Mouse (Mus musculus): ENCODE results near the gene Olfr878. TPM values are rescaled to one million over a fixed set of nuclear protein-coding genes. Genes with fewer than 3 reads are reported as not detected.

Olfr878 gene
- total RNA-seq (2018; cell fraction: chromatin; rRNA removed): not detected
- not detected for total RNA-seq (2018; cell fraction: cytosol; rRNA removed)
- total RNA-seq (2018; cell fraction: nucleus; rRNA removed): not detected
- polyA plus RNA-seq (2018): not detected in 3 replicates

DNA sequence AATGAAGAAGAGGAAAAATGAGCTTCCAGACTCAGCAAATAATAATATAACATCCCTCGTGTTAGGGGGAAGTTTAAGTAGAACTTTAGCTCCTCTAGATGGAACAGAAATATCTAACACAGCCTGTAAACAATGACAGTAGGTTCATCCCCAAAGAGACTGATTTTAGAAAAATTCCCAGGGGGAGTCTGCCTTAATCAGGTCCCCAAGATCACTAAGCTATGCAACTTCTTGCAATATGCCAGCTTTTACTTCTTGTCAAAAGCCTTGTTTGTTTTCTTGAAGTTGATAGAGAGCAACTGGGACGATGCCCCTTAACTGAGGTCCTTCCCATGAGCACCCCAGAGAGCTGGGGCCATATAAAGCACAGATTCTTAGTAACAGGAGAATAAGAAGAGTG lies at the start of gene Olfr878:
Gene Olfr878, plus strand, starts transcription at position 301 of the 400 bp plus-strand sequence.
- no peak within 1 kb of the TSS for H3K4me3 ChIP-seq (ENCODE audit: inconsistent target)
- H3K36me3 ChIP-seq (ENCODE audit: inconsistent target): no peaks in the 10 kb centered on the region
- 77% methylated on average over 2 of the region's 2 CpGs for WGBS (ENCODE audit: missing documents)
- H3K79me2 ChIP-seq (ENCODE audit: inconsistent target): no peaks in the 10 kb centered on the region
- no peak within 1 kb of the TSS for H3K27ac ChIP-seq

DNA sequence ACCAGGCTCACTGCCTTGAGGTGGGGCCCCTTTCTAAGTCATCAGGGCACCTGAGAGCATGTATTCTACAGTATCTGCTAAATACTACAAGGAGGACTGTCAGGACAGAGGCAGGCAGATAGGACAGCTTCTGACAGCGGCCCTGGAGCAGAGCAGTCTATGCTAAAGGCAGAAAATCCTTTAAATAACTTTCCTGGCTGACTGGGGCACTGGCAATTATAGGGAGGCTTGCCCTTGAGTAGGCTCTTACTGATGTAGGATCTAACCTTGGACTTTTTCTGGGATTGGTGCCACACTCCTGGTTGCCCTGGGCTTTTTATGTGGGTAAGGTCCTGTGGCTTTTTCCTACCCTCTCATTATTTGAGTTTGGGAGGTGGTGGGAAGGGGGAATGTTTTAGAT lies 47.4 kb upstream of the Olfr878 start:
- WGBS (ENCODE audit: missing documents): 56% methylated on average over 1 of the region's 1 CpGs
- Histone ChIP-seq H3K79me2 (ENCODE audit: inconsistent target) (no peaks in the 10 kb centered on the region), H3K36me3 (ENCODE audit: inconsistent target) (no peaks in the 10 kb centered on the region), H3K4me3 (ENCODE audit: inconsistent target) (no peak overlapping the region), H3K27ac (no peak overlapping the region)

DNA sequence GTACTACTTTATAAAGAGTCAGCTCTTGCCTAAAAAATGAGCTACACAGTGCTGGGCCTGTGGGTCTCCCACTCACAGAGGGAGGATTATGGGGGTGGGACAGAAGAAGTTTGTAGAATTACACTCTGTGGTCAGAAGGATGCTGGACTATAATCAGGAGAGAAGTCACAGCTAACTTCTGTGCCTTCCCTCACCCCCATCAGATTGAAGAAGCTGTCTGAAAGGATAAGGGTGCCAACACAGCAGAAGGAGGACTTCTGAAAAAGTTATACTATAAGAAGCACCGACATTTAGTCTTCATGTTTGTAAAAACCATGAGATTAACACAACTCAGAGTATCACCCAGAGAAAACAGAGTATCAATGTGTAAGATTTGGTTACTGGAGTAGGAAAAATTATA lies 46.5 kb upstream of the Olfr878 start:
- no peaks in the 10 kb centered on the region for H3K36me3 ChIP-seq (ENCODE audit: inconsistent target)
- 82% methylated on average over 1 of the region's 1 CpGs for WGBS (ENCODE audit: missing documents)
- no peaks in the 10 kb centered on the region for H3K79me2 ChIP-seq (ENCODE audit: inconsistent target)
- no peak overlapping the region for H3K4me3 ChIP-seq (ENCODE audit: inconsistent target)
- no peak overlapping the region for H3K27ac ChIP-seq

DNA sequence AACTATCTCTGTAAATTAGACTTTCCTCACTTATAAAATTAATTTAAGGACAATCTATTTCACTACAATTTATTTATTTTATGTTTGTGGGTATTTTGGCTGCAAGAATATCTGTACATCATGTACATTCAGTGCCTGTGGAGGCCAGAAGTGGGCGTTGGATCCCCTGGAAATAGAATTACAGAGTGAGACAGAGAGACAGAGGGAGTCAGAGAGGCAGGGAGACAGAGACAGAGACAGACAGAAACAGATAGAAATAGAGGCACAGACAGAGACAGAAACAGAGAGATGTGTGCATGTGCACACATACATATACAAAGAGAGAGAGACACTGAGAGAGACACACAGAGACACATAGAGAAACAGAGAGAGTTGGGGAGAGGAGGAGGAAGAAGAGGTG lies 46.1 kb upstream of the Olfr878 start:
- WGBS (ENCODE audit: missing documents): 53% methylated on average over 1 of the region's 1 CpGs
- H3K36me3 ChIP-seq (ENCODE audit: inconsistent target): no peaks in the 10 kb centered on the region
- H3K4me3 ChIP-seq (ENCODE audit: inconsistent target): no peak overlapping the region
- no peaks in the 10 kb centered on the region for H3K79me2 ChIP-seq (ENCODE audit: inconsistent target)
- no peak overlapping the region for H3K27ac ChIP-seq

DNA sequence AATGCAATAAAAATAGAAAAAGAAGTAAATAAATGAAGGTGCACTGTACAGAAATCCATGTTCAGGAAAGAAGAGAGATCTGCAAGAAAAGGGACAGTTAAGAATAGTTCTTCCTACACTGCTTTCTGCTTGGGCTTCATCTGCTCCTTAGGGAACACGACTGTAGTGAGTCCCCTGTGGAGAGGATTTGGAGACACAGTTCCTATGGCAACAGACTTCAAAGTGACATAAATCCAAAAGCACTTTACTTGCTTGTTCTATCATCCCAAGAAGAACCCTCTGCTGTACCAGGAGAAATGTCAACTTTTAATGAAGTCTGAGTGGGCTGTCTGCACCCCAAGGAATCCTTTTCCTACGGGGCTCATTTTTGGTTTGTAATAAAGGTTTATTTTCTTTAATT lies 26.7 kb upstream of the Olfr878 start:
- Histone ChIP-seq H3K36me3 (ENCODE audit: inconsistent target) (no peaks in the 10 kb centered on the region), H3K27ac (no peak overlapping the region), H3K4me3 (ENCODE audit: inconsistent target) (no peak overlapping the region), H3K79me2 (ENCODE audit: inconsistent target) (no peaks in the 10 kb centered on the region)
- 60% methylated on average over 2 of the region's 2 CpGs for WGBS (ENCODE audit: missing documents)

DNA sequence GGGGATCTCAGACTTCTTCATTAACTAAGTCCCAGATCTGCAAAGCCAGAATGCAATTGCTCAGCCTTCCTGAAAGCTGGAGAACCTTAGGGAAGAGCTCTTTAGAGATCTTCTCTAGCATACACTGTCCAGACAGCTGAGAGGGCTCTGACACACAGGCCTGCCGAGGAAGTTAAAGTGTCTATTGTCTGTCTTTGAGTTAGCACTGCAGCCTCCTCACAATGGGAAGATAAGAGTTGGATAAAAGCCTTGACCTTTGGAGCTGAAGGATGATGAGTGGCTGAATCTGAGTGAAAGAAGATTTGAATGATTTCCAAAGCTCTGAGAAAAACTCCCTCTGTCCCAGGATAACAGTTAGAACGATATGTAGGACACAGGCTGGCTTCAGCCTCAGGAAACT lies 21.0 kb upstream of the Olfr878 start, which contains the start of gene Olfr145:
Gene Olfr145, plus strand, starts transcription at position 64 of the 400 bp plus-strand sequence.
- Histone ChIP-seq H3K79me2 (ENCODE audit: inconsistent target) (no peaks in the 10 kb centered on the region), H3K27ac (no peak within 1 kb of the TSS), H3K4me3 (ENCODE audit: inconsistent target) (no peak within 1 kb of the TSS), H3K36me3 (ENCODE audit: inconsistent target) (no peaks in the 10 kb centered on the region)
- WGBS (ENCODE audit: missing documents): 58% methylated on average over 2 of the region's 2 CpGs

DNA sequence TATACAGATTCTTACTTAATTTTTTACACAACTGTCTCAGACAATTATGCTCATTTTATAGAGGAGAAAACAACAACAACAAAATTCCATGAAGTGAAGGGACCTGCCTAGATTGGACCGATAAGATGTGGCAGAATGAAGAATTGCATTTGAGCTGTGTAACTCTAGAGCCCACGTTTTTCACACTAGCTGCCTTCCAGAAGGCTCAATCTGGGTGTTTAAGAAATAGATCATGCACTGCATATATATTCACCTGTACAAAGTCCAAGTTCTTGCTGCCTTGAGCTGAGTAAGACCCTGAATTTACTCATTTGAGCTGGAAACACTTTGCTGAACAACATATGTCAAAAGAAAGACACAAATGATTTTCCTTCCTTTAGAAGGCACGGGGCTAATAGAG lies 12.1 kb upstream of the Olfr878 start:
- 66% methylated on average over 3 of the region's 3 CpGs for WGBS (ENCODE audit: missing documents)
- no peaks in the 10 kb centered on the region for H3K79me2 ChIP-seq (ENCODE audit: inconsistent target)
- no peak overlapping the region for H3K27ac ChIP-seq
- H3K4me3 ChIP-seq (ENCODE audit: inconsistent target): no peak overlapping the region
- no peaks in the 10 kb centered on the region for H3K36me3 ChIP-seq (ENCODE audit: inconsistent target)

DNA sequence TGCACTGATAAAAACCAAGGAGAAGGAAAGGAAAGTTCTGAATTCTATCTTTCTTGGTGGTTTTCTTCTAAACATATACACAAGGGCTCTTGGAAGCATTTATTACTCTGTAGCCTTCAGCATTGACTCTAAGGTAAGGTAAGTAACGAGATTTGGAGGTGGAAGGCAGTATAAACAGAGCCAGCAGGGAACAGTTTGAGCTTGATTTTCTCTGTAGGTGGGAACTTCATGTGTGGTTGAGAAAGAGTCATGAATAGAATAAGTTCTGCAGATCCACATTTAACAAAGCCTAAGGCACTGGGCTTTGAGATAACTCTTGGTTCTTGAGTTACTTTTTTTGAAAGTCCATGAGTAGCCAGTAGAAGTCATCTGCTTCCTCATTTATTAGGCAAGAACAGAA lies 378 bp downstream of the Olfr878 start:
- no peaks in the 10 kb centered on the region for H3K79me2 ChIP-seq (ENCODE audit: inconsistent target)
- H3K4me3 ChIP-seq (ENCODE audit: inconsistent target): no peak overlapping the region
- H3K36me3 ChIP-seq (ENCODE audit: inconsistent target): no peaks in the 10 kb centered on the region
- H3K27ac ChIP-seq: no peak overlapping the region
- WGBS (ENCODE audit: missing documents): 27% methylated on average over 1 of the region's 1 CpGs

DNA sequence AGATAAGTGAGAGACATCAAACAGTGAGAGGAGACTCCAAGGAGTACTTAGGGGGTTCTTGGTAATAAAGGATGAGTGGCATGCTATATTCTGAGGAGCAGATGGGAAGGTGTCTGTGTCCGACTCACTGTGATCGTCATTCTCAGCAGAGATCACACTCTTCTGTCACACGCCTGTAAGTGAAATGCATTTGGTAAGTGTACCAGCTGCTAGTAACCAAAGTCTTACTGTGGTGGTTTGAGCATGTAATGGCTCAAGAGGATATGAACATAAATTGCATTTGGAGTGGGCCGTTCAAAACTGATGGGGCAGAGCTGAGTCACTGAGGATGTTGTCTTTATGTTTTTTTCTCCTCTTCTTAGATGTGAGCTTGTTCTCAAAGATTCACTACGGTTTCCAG lies 6.6 kb downstream of the Olfr878 start:
- H3K27ac ChIP-seq: no peak overlapping the region
- H3K4me3 ChIP-seq (ENCODE audit: inconsistent target): no peak overlapping the region
- H3K79me2 ChIP-seq (ENCODE audit: inconsistent target): no peaks in the 10 kb centered on the region
- WGBS (ENCODE audit: missing documents): 77% methylated on average over 5 of the region's 5 CpGs
- no peaks in the 10 kb centered on the region for H3K36me3 ChIP-seq (ENCODE audit: inconsistent target)

DNA sequence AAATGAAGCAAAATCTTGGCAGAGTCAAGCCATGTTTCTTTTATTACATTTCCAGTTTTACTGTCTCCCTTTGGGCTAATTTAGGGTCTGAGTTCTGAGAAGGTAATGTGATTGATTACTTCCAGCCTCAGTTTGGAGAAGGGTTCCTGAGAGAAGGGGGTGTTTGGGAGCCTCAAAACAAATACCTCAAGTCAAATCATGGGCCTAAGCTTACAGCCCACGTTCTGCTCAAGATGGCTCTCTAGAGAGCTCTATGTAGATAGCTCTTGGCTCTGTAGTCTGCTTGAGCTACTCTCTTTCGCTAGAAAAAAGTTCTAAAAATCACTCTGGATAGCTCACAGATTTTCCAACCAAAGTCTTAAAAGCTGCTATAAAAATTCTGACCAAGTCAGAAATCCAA lies 7.8 kb downstream of the Olfr878 start:
- H3K4me3 ChIP-seq (ENCODE audit: inconsistent target): no peak overlapping the region
- H3K79me2 ChIP-seq (ENCODE audit: inconsistent target): no peaks in the 10 kb centered on the region
- H3K36me3 ChIP-seq (ENCODE audit: inconsistent target): no peaks in the 10 kb centered on the region
- WGBS (ENCODE audit: missing documents): 64% methylated on average over 2 of the region's 2 CpGs
- no peak overlapping the region for H3K27ac ChIP-seq

DNA sequence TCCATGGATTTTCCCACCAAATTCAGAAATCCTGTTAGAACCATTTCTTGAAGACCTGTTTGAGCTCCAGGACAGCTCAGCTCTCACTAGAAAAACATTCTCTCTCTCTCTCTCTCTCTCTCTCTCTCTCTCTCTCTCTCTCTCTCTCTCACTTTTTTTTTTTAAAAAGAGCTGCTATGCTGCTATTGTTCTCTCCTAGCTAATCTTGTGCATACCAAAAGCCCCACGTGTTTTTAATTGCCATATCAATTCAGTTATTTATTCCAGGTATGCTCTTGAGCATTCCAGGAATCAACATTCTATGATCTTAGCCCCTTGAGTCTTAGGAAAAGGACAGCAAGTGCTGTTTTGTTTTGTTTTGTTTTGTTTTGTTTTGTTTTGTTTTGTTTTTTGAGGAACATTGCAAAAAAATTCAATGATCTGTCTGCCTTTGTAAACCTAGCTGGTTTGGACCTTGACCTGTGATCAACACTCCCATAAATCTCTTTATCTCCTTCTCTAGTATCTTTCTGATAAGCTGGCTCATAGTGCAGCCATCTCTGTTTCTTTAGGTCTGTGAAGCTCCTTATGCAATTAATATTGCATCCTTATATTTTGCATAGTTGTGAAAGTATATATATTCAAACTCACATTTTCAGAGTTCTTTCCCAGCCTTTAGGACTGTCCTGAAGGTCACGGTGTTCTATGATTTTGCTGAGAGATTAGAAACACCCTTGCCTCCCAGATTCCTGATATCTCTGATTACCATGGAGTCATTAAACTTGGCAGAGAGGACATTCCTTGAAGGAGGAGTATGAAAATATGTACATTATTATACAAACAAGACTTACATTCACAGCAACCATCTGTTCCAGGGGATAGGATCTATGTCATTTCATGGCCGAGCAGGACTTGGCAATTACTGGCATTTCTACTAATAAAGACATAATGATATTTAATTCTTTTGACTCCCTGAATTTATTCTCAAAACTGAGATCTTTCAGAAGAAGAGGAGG lies 8.7 kb downstream of the Olfr878 start:
- H3K4me3 ChIP-seq (ENCODE audit: inconsistent target): no peak overlapping the region
- no peak overlapping the region for H3K27ac ChIP-seq
- no peaks in the 10 kb centered on the region for H3K36me3 ChIP-seq (ENCODE audit: inconsistent target)
- H3K79me2 ChIP-seq (ENCODE audit: inconsistent target): no peaks in the 10 kb centered on the region
- WGBS (ENCODE audit: missing documents): 79% methylated on average over 3 of the region's 3 CpGs

DNA sequence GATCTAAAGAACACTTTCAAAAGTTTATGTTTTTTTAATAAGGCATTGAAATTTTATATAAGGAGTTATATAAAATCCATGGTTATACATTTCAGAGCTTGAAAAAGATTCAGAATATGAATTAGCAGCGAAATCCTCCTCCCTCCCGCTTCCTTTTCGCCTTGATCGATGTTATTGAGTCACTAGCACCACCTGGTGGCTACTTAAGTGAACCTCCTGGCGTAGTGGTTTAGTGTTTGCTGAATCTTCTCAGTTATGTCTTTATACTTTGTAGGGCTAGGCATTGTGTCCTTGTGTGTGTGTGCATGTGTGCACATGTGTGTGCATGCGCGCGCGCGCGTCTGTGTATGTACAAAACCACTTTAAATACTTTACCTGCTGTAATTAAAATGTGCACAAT lies 14.9 kb downstream of the Olfr878 start:
- Histone ChIP-seq H3K27ac (no peak overlapping the region), H3K79me2 (ENCODE audit: inconsistent target) (no peaks in the 10 kb centered on the region), H3K36me3 (ENCODE audit: inconsistent target) (no peaks in the 10 kb centered on the region), H3K4me3 (ENCODE audit: inconsistent target) (no peak overlapping the region)
- 4% methylated on average over 10 of the region's 11 CpGs for WGBS (ENCODE audit: missing documents)

DNA sequence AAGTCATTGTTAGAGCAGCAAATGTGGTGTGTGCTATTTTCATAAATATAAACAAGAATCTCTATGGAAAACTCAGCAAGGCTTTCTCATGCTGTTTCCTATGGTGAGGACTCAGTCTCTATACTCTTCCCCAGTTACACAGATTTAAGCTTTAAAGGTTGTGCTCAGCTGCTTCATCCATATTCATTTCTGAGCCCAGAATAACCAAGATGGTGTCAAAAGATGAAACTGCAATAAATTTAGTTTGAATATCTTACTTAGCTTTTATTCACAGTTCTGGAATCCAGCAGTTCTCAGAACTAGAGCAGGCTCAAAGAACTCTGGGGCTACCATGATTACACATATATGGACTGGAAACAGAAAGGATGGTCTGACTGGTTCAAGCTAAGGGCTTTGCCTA lies 16.5 kb downstream of the Olfr878 start:
- no peaks in the 10 kb centered on the region for H3K79me2 ChIP-seq (ENCODE audit: inconsistent target)
- no peaks in the 10 kb centered on the region for H3K36me3 ChIP-seq (ENCODE audit: inconsistent target)
- no peak overlapping the region for H3K27ac ChIP-seq
- no peak overlapping the region for H3K4me3 ChIP-seq (ENCODE audit: inconsistent target)

DNA sequence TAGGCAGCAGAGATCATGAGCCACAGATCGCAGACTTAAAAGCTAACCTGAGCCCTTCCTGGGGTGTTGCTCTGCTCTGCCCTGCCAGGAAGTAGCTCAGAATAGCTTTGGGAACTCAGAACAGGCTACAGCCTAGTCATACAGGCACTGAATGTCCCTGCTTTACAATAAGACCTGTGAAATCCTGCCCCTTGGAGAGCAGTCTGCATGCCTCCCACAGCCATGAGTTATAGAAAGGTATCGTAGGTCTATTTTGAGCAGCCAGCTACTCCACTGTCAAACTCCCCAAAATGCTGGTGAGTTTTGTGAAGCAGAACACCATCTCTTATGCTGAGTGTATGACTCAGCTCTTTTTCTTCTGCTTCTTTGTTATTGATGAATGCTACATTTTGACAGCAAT lies 23.5 kb downstream of the Olfr878 start:
- Histone ChIP-seq H3K36me3 (ENCODE audit: inconsistent target) (no peaks in the 10 kb centered on the region), H3K79me2 (ENCODE audit: inconsistent target) (no peaks in the 10 kb centered on the region), H3K4me3 (ENCODE audit: inconsistent target) (no peak overlapping the region), H3K27ac (no peak overlapping the region)
- 85% methylated on average over 2 of the region's 2 CpGs for WGBS (ENCODE audit: missing documents)
